Mouse (Mus musculus) MEL (cell line): Measurements from ENCODE around the gene Dmac2. TPM values are rescaled to one million over a fixed set of nuclear protein-coding genes. Genes with fewer than 3 reads are reported as not detected.

Experiments used
- DNase-seq: peaks from one replicate; pipeline ENCODE4 v3.0.0; 2011; ENCODE audit warnings: low read depth, low spot score
- H3K27ac ChIP-seq: 2 replicates; pipeline ENCODE4 v1.5.1; 2012; ENCODE audit warnings: low read depth, mild to moderate bottlenecking, control low read depth, low read length, moderate library complexity; ENCODE audit not compliant: control insufficient read depth
- H3K27me3 ChIP-seq, 2 experiments: fragments of 150-350 bp in 1 of 2; sonication (generic) in 1 of 2; 2 replicates each; pipeline ENCODE4 v1.6.1; 2012; ENCODE audit warnings: low read length in 2 of 2, mild to moderate bottlenecking in 2 of 2, improper control_type of control experiment in 1 of 2, moderate library complexity in 1 of 2; ENCODE audit not compliant: insufficient read depth in 2 of 2, control insufficient read depth in 1 of 2
- H3K36me3 ChIP-seq, 2 experiments: 2 replicates each; pipeline ENCODE4 v1.6.1; 2012 to 2014; ENCODE audit warnings: low read length in 2 of 2, improper control_type of control experiment in 1 of 2, inconsistent platforms in 1 of 2, mild to moderate bottlenecking in 1 of 2; ENCODE audit not compliant: insufficient read depth in 2 of 2, control insufficient read depth in 1 of 2
- H3K4me1 ChIP-seq, 2 experiments: fragments of 150-350 bp in 1 of 2; sonication (generic) in 1 of 2; 2 replicates each; pipeline ENCODE4 v1.6.1; 2012; ENCODE audit warnings: low read length in 2 of 2, improper control_type of control experiment in 1 of 2, mild to moderate bottlenecking in 1 of 2; ENCODE audit not compliant: insufficient read depth in 2 of 2, control insufficient read depth in 1 of 2
- H3K4me3 ChIP-seq, 2 experiments: fragments of 150-350 bp in 1 of 2; sonication (generic) in 1 of 2; 2 replicates each; pipeline ENCODE4 v1.5.1; 2012; ENCODE audit warnings: low read depth in 2 of 2, low read length in 2 of 2, mild to moderate bottlenecking in 2 of 2, moderate library complexity in 2 of 2, control low read depth in 1 of 2, improper control_type of control experiment in 1 of 2; ENCODE audit not compliant: control insufficient read depth in 1 of 2, insufficient read depth in 1 of 2
- H3K79me2 ChIP-seq: 2 replicates; pipeline ENCODE4 v1.6.1; 2012; ENCODE audit warnings: mild to moderate bottlenecking, low read length, moderate library complexity; ENCODE audit not compliant: control insufficient read depth, poor library complexity, insufficient read depth
- H3K9ac ChIP-seq: 2 replicates; pipeline ENCODE4 v1.6.1; 2012; ENCODE audit warnings: low read depth, mild to moderate bottlenecking, control low read depth, low read length, moderate library complexity; ENCODE audit not compliant: control insufficient read depth, poor library complexity, severe bottlenecking
- H3K9me3 ChIP-seq: fragments of 150-350 bp; sonication (generic); replicated peaks from 2 replicates; pipeline ENCODE4 v1.6.1; 2012; ENCODE audit warnings: mild to moderate bottlenecking, low read length, improper control_type of control experiment, moderate library complexity; ENCODE audit not compliant: insufficient read depth
- BHLHE40 ChIP-seq: IDR thresholded peaks from 2 replicates; pipeline ENCODE4 v1.6.1; 2012; ENCODE audit warnings: low read depth, mild to moderate bottlenecking, inconsistent platforms, low read length, improper control_type of control experiment, borderline replicate concordance
- CHD1 ChIP-seq: IDR thresholded peaks from 2 replicates; pipeline ENCODE4 v1.6.1; 2012; ENCODE audit warnings: low read depth, mild to moderate bottlenecking, inconsistent platforms, low read length, improper control_type of control experiment
- CHD2 ChIP-seq: IDR thresholded peaks from 2 replicates; pipeline ENCODE4 v1.6.1; 2011; ENCODE audit warnings: low read length, improper control_type of control experiment
- CTCF ChIP-seq, 3 experiments: IDR thresholded peaks in 2 of 3; conservative IDR thresholded peaks in 1 of 3; 2 replicates each; pipeline ENCODE4 v1.5.1; 2011 to 2012; ENCODE audit warnings: low read length in 3 of 3, low read depth in 2 of 3, mild to moderate bottlenecking in 2 of 3, improper control_type of control experiment in 1 of 3, inconsistent platforms in 1 of 3, mixed read lengths in 1 of 3, moderate library complexity in 1 of 3; ENCODE audit not compliant: control insufficient read depth in 1 of 3, insufficient read depth in 1 of 3, poor library complexity in 1 of 3, severe bottlenecking in 1 of 3
- ELF1 ChIP-seq: IDR thresholded peaks from 2 replicates; pipeline ENCODE4 v1.6.1; 2014; ENCODE audit warnings: low read depth, mild to moderate bottlenecking, inconsistent platforms, low read length, improper control_type of control experiment, moderate library complexity
- EP300 ChIP-seq, 2 experiments: IDR thresholded peaks; 2 replicates each; pipeline ENCODE4 v1.6.1; 2011; ENCODE audit warnings: improper control_type of control experiment in 2 of 2, low read length in 2 of 2, low read depth in 1 of 2, mild to moderate bottlenecking in 1 of 2
- ETS1 ChIP-seq: IDR thresholded peaks from 2 replicates; pipeline ENCODE4 v1.6.1; 2012; ENCODE audit warnings: low read depth, mild to moderate bottlenecking, inconsistent platforms, low read length, improper control_type of control experiment, moderate library complexity
- GATA1 ChIP-seq: IDR thresholded peaks from 2 replicates; pipeline ENCODE4 v1.6.1; 2011; ENCODE audit warnings: low read depth, low read length, improper control_type of control experiment
- HCFC1 ChIP-seq: IDR thresholded peaks from 2 replicates; pipeline ENCODE4 v1.6.1; 2012; ENCODE audit warnings: low read depth, mild to moderate bottlenecking, inconsistent platforms, low read length, improper control_type of control experiment, moderate library complexity
- JUND ChIP-seq: IDR thresholded peaks from 2 replicates; pipeline ENCODE4 v1.6.1; 2011; ENCODE audit warnings: low read depth, mild to moderate bottlenecking, improper control_type of control experiment, low read length
- MXI1 ChIP-seq: IDR thresholded peaks from 2 replicates; pipeline ENCODE4 v1.6.1; 2011; ENCODE audit warnings: mild to moderate bottlenecking, low read depth, low read length, improper control_type of control experiment
- MYB ChIP-seq: IDR thresholded peaks from 2 replicates; pipeline ENCODE4 v1.6.1; 2011; ENCODE audit warnings: mild to moderate bottlenecking, low read depth, low read length, improper control_type of control experiment
- POLR2A ChIP-seq, 2 experiments: IDR thresholded peaks; 2 replicates each; pipeline ENCODE4 v1.6.1; 2011 to 2012; ENCODE audit warnings: low read length in 2 of 2, mild to moderate bottlenecking in 2 of 2, control low read depth in 1 of 2, improper control_type of control experiment in 1 of 2, low read depth in 1 of 2, moderate library complexity in 1 of 2; ENCODE audit not compliant: control insufficient read depth in 1 of 2, insufficient read depth in 1 of 2, poor library complexity in 1 of 2
- POLR2AphosphoS5 ChIP-seq: IDR thresholded peaks from 2 replicates; pipeline ENCODE4 v1.6.1; 2012; ENCODE audit warnings: low read depth, borderline replicate concordance, mild to moderate bottlenecking, inconsistent platforms, low read length, moderate library complexity, mixed read lengths
- RAD21 ChIP-seq: IDR thresholded peaks from 2 replicates; pipeline ENCODE4 v1.6.1; 2011; ENCODE audit warnings: mild to moderate bottlenecking, low read depth, low read length, improper control_type of control experiment
- SIN3A ChIP-seq: IDR thresholded peaks from 2 replicates; pipeline ENCODE4 v1.6.1; 2012; ENCODE audit warnings: low read length, improper control_type of control experiment, inconsistent platforms
- SMC3 ChIP-seq: IDR thresholded peaks from 2 replicates; pipeline ENCODE4 v1.6.1; 2011; ENCODE audit warnings: low read depth, low read length, improper control_type of control experiment
- TAL1 ChIP-seq: IDR thresholded peaks from 2 replicates; pipeline ENCODE4 v1.6.1; 2012; ENCODE audit warnings: mild to moderate bottlenecking, inconsistent platforms, low read length, moderate library complexity, mixed read lengths
- TCF12 ChIP-seq: IDR thresholded peaks from 2 replicates; pipeline ENCODE4 v1.6.1; 2014; ENCODE audit warnings: low read depth, mild to moderate bottlenecking, inconsistent platforms, low read length, improper control_type of control experiment, moderate library complexity
- UBTF ChIP-seq: IDR thresholded peaks from 2 replicates; pipeline ENCODE4 v1.6.1; 2012; ENCODE audit warnings: low read depth, mild to moderate bottlenecking, inconsistent platforms, low read length, improper control_type of control experiment, moderate library complexity, borderline replicate concordance; ENCODE audit not compliant: insufficient read depth
- USF2 ChIP-seq, 2 experiments: IDR thresholded peaks; 2 replicates each; pipeline ENCODE4 v1.6.1; 2011 to 2012; ENCODE audit warnings: improper control_type of control experiment in 2 of 2, low read length in 2 of 2, borderline replicate concordance in 1 of 2, inconsistent platforms in 1 of 2, low read depth in 1 of 2, mild to moderate bottlenecking in 1 of 2; ENCODE audit not compliant: insufficient read depth in 1 of 2
- ZC3H11A ChIP-seq: IDR thresholded peaks from 2 replicates; pipeline ENCODE4 v1.6.1; 2012; ENCODE audit warnings: low read depth, mild to moderate bottlenecking, inconsistent platforms, low read length, improper control_type of control experiment
- ZKSCAN1 ChIP-seq: IDR thresholded peaks from 2 replicates; pipeline ENCODE4 v1.6.1; 2012; ENCODE audit warnings: low read depth, mild to moderate bottlenecking, inconsistent platforms, low read length, improper control_type of control experiment, moderate library complexity
- ZNF384 ChIP-seq: IDR thresholded peaks from 2 replicates; pipeline ENCODE4 v1.6.1; 2012; ENCODE audit warnings: low read depth, mild to moderate bottlenecking, inconsistent platforms, low read length, improper control_type of control experiment
- polyA plus RNA-seq, 2 experiments: library from polyadenylated mRNA; stranded (reverse) in 1 of 2; unstranded in 1 of 2; fragments of >175 nt in 1 of 2; fragments of >200 nt in 1 of 2; gene quantifications; 2 replicates each; pipeline versions ENCODE4 v1.2.1 to v1.2.4; 2012; ENCODE audit warnings: low replicate concordance in 2 of 2, low read depth in 1 of 2; ENCODE audit not compliant: insufficient read length in 2 of 2, insufficient read depth in 1 of 2, missing spikeins in 1 of 2
- total RNA-seq: library from RNA; depleted of rRNA; stranded (reverse); fragments of 300-350 nt; gene quantifications from 2 replicates; pipeline ENCODE4 v1.2.3, GENCODE M21; 2012

Gene Dmac2
- total and polyA plus RNA-seq, 3 experiments, result 14.8 to 32.8 TPM; not detected in 1

DNA sequence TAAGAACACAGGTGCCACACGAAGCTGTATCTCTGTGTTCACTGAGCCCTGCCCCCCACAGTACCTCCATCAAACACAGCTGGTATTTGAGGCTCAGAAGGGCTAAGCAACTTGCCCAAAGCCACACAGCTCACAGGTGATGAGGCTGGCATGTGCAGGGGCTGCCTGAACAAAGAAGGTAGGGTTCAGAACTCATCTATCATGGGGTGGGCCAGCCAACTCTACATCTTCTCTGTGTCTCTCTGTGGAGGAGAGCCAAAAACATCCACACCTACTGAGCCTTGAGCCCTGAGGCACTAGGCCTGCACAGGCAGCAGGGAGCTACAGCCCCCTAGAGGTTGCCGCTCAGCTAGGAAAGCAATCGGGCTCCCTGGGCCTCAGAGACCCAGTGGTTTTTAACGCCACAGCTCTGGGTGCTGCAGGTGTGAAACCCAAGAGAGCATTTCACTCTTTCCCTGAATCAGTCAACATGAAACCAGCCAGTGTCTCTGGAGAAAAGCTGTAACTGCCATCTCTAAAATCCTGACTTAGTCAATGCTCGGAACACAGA lies 28.4 kb downstream of the Dmac2 start:
- Histone ChIP-seq H3K36me3 (no peaks in the 10 kb centered on the region), H3K79me2 (no peaks in the 10 kb centered on the region), H3K4me3 (no peak overlapping the region), H3K9me3 (no peaks in the 10 kb centered on the region)
- no peak for TF ChIP-seq POLR2AphosphoS5
- no peak for TF ChIP-seq MXI1
- TF ChIP-seq ZKSCAN1, result no peak
- peak; percentile 17 for TF ChIP-seq RAD21
- peak in 2 of 3 experiments; percentile 16 to 31; a peak in 2 of 6 replicates for TF ChIP-seq CTCF (IDR thresholded peaks at IDR 0.05 in 2 of 3, conservative IDR thresholded peaks at IDR 0.05 in 1 of 3; ENCODE audit: control insufficient read depth in 1 of 3, insufficient read depth in 1 of 3, low read depth in 2 of 3, low read length in 3 of 3, poor library complexity in 1 of 3, severe bottlenecking in 1 of 3)
- 0 out of 2 replicates have a peak, but pooled peaks have one; percentile 6 for TF ChIP-seq SMC3
- TF ChIP-seq, all 39 proteins: peak for 3
- Histone ChIP-seq H3K4me1 (no peaks in the 10 kb centered on the region; a peak in 1 of 4 replicates), H3K27me3 (no peaks in the 10 kb centered on the region), H3K9ac (no peak overlapping the region), H3K27ac (no peak overlapping the region)
- DNase-seq, result no peak

DNA sequence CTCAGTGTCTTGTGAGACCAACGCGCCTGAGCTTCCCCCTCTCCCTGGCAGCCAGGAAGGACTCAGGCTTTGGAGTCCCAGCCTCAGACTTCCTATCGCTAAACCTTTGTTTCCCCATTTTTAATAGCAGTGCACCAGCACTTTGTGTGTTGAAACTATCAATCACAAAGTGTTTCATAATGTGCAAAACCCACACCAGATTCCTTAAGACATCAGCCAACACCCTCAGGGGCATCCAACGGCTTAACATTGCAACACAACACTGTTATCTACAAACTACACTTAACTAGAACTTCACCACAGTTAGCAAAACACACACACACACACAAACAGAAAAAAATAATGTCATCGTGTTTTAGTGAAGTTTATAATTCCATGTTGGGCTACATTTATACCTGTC lies 30.6 kb downstream of the Dmac2 start:
- Histone ChIP-seq H3K9ac (no peak overlapping the region), H3K27ac (no peak overlapping the region), H3K36me3 (no peaks in the 10 kb centered on the region), H3K79me2 (no peaks in the 10 kb centered on the region), H3K4me1 (no peaks in the 10 kb centered on the region), H3K9me3 (no peaks in the 10 kb centered on the region), H3K4me3 (no peak overlapping the region), H3K27me3 (no peaks in the 10 kb centered on the region)
- TF ChIP-seq EP300 (IDR thresholded peaks at IDR 0.05; ENCODE audit: low read depth in 1 of 2, low read length in 2 of 2), result peak in 1 of 2 experiments; percentile 35; a peak in 1 of 4 replicates
- peak; percentile 30; the same call in 1 of the 2 replicates for TF ChIP-seq GATA1
- no peak for TF ChIP-seq ZKSCAN1
- peak; percentile 35 for DNase-seq

DNA sequence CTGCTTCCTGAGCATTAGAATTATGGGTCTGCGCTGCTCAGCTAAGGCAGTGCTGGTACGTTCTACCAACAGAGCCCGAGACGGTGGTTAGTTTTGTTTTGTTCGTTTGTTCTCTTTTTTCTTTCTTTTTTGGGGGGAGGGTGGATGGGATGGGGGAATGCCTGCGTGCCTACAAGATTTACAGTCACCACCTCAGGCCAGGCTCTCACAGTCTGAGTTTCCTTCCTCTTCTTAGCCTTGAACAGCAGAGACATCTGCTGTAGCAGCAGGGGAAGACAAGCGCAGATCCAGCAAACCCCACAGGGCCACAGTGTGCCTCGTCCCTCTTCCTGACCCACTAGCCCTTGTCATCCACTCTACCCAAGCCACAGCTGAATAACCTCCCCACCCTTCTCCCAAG lies 32.1 kb downstream of the Dmac2 start:
- H3K4me1 ChIP-seq, result no peaks in the 10 kb centered on the region
- H3K9ac ChIP-seq, result peak overlapping the region; percentile 49
- H3K9me3 ChIP-seq, result no peaks in the 10 kb centered on the region
- DNase-seq, result peak; percentile 72
- H3K27me3 ChIP-seq, result no peaks in the 10 kb centered on the region
- H3K79me2 ChIP-seq, result no peaks in the 10 kb centered on the region
- no peak overlapping the region; the same call in 1 of the 2 replicates for H3K27ac ChIP-seq
- H3K36me3 ChIP-seq, result no peaks in the 10 kb centered on the region
- H3K4me3 ChIP-seq, result peak overlapping the region; percentile 28 to 46
- TF ChIP-seq USF2 (IDR thresholded peaks at IDR 0.05; ENCODE audit: borderline replicate concordance in 1 of 2, insufficient read depth in 1 of 2, low read depth in 1 of 2, low read length in 2 of 2), result no peak
- TF ChIP-seq MYB, result no peak
- TF ChIP-seq ZC3H11A, result no peak
- no peak for TF ChIP-seq ZKSCAN1
- peak; percentile 52; the same call in 1 of the 2 replicates for TF ChIP-seq MXI1
- peak; percentile 48; the same call in 1 of the 2 replicates for TF ChIP-seq SIN3A
- no peak for TF ChIP-seq ELF1
- TF ChIP-seq RAD21, result peak; percentile 57
- no peak for TF ChIP-seq TAL1
- no peak for TF ChIP-seq CHD2
- no peak for TF ChIP-seq POLR2A (IDR thresholded peaks at IDR 0.05; ENCODE audit: control insufficient read depth in 1 of 2, insufficient read depth in 1 of 2, low read depth in 1 of 2, low read length in 2 of 2, poor library complexity in 1 of 2)
- TF ChIP-seq ETS1, result no peak
- no peak for TF ChIP-seq UBTF
- TF ChIP-seq HCFC1, result 0 out of 2 replicates have a peak, but pooled peaks have one; percentile 31
- peak; percentile 32 for TF ChIP-seq ZNF384
- peak in 2 of 3 experiments; percentile 19 to 53; a peak in 3 of 6 replicates for TF ChIP-seq CTCF (IDR thresholded peaks at IDR 0.05 in 2 of 3, conservative IDR thresholded peaks at IDR 0.05 in 1 of 3; ENCODE audit: control insufficient read depth in 1 of 3, insufficient read depth in 1 of 3, low read depth in 2 of 3, low read length in 3 of 3, poor library complexity in 1 of 3, severe bottlenecking in 1 of 3)
- TF ChIP-seq TCF12, result no peak
- TF ChIP-seq CHD1, result no peak
- no peak for TF ChIP-seq JUND
- TF ChIP-seq BHLHE40, result no peak
